Mouse (Mus musculus) liver, embryonic 14.5 days (tissue): ENCODE measurements around the gene Selenom.

ENCODE experiments used
- CTCF ChIP-seq: IDR thresholded peaks from 2 replicates; pipeline ENCODE4 v1.5.1; 2016; ENCODE audit warnings: antibody characterized with exemption, low read depth, control low read depth
- EP300 ChIP-seq: IDR thresholded peaks from 2 replicates; pipeline ENCODE4 v1.6.1; 2016; ENCODE audit warnings: antibody characterized with exemption, low read depth

GRCm38 (mm10) chr11:3502459-3503072 is 11.9 kb upstream of the Selenom start:
- TF ChIP-seq CTCF (no peak), EP300 (no peak)
